Mouse (Mus musculus) induced T-regulatory cell, adult 2 months (primary cell): ENCODE measurements at regions not wholly inside any gene's neighbourhood (a gene's known extent, or its start where the extent isn't known, plus 50 kb on each side); places are given as distances from the start of the nearest gene placed in this dataset.

Experiments used
- DNase-seq: peaks from one replicate; pipeline ENCODE4 v3.0.0-alpha.2; 2012; ENCODE audit warnings: low read depth

- DNase-seq: peak; percentile 67
Observed at GRCm38 (mm10) chr17:27364899-27365298, 156.3 kb downstream of the Grm4 start.

GRCm38 (mm10) chr17:27364338-27364737 lies 156.9 kb downstream of the Grm4 start:
- peak; percentile 77 for DNase-seq

- DNase-seq: peak; percentile 62
Observed at GRCm38 (mm10) chr17:27363911-27364310, 157.3 kb downstream of the Grm4 start.

GRCm38 (mm10) chr17:27362221-27362620 lies 158.0 kb upstream of the Lemd2 start:
- peak; percentile 29 for DNase-seq

- DNase-seq: peak; percentile 73
Observed at GRCm38 (mm10) chr17:27361362-27361761, 157.1 kb upstream of the Lemd2 start.

GRCm38 (mm10) chr17:27356862-27357261 lies 152.6 kb upstream of the Lemd2 start:
- peak; percentile 42 for DNase-seq

- DNase-seq: no peak
Observed at GRCm38 (mm10) chr17:27355717-27356116, 151.4 kb upstream of the Lemd2 start.

- no peak for DNase-seq
Observed at GRCm38 (mm10) chr17:27355056-27355455, 150.8 kb upstream of the Lemd2 start.

- DNase-seq: no peak
Observed at GRCm38 (mm10) chr17:27349911-27350310, 145.6 kb upstream of the Lemd2 start.

- no peak for DNase-seq
Observed at GRCm38 (mm10) chr17:27349432-27349831, 145.2 kb upstream of the Lemd2 start.

GRCm38 (mm10) chr17:27341952-27342890 lies 138.0 kb upstream of the Lemd2 start:
- DNase-seq: peak; percentile 84

GRCm38 (mm10) chr17:27339823-27340222 lies 135.6 kb upstream of the Lemd2 start:
- DNase-seq: no peak

GRCm38 (mm10) chr17:27339261-27339660 lies 135.0 kb upstream of the Lemd2 start:
- DNase-seq: no peak

GRCm38 (mm10) chr17:27335621-27336020 lies 131.4 kb upstream of the Lemd2 start:
- no peak for DNase-seq

- no peak for DNase-seq
Observed at GRCm38 (mm10) chr17:27333593-27333992, 129.3 kb upstream of the Lemd2 start.

- no peak for DNase-seq
Observed at GRCm38 (mm10) chr17:27333141-27333540, 128.9 kb upstream of the Lemd2 start.

- DNase-seq: no peak
Observed at GRCm38 (mm10) chr17:27332076-27332475, 127.8 kb upstream of the Lemd2 start.

- no peak for DNase-seq
Observed at GRCm38 (mm10) chr17:27331630-27332029, 127.4 kb upstream of the Lemd2 start.

GRCm38 (mm10) chr17:27329791-27330190 lies 125.5 kb upstream of the Lemd2 start:
- DNase-seq: no peak

GRCm38 (mm10) chr17:27329183-27329582 lies 124.9 kb upstream of the Lemd2 start:
- no peak for DNase-seq

GRCm38 (mm10) chr17:27325002-27325460 lies 120.8 kb upstream of the Lemd2 start:
- DNase-seq: peak; percentile 72

- peak; percentile 39 for DNase-seq
Observed at GRCm38 (mm10) chr17:27323513-27323912, 119.2 kb upstream of the Lemd2 start.

- peak; percentile 70 for DNase-seq
Observed at GRCm38 (mm10) chr17:27322891-27323509, 118.7 kb upstream of the Lemd2 start.
